Mouse (Mus musculus): ENCODE results near the gene Kcnk2. TPM values are rescaled to one million over a fixed set of nuclear protein-coding genes. Genes with fewer than 3 reads are reported as not detected.

The Kcnk2 gene
- polyA plus RNA-seq, 1 experiment, result 0.05 TPM

- WGBS, result 83% methylated on average over 8 of the region's 8 CpGs
- H3K27ac ChIP-seq (ENCODE audit: insufficient read depth, low read length), result no peak overlapping the region
- H3K27me3 ChIP-seq (ENCODE audit: control insufficient read depth, insufficient read depth, low read length), result no peaks in the 10 kb centered on the region
- H3K4me1 ChIP-seq (ENCODE audit: control insufficient read depth, insufficient read depth, insufficient read length), result no peaks in the 10 kb centered on the region
- H3K36me3 ChIP-seq (ENCODE audit: control insufficient read depth, insufficient read depth, low read length), result no peaks in the 10 kb centered on the region
- no peak for DNase-seq (ENCODE audit: low read depth in 1 of 2, low spot score in 2 of 2)
- TF ChIP-seq CTCF (IDR thresholded peaks at IDR 0.05; ENCODE audit: extremely low read depth, insufficient read depth, insufficient read length, insufficient replicate concordance) (no peak), POLR2A (IDR thresholded peaks at IDR 0.05; ENCODE audit: low read depth, low read length) (no peak)
- H3K4me3 ChIP-seq (ENCODE audit: extremely low read depth, insufficient read depth, insufficient read length), result no peak overlapping the region
Measured at GRCm38 (mm10) chr1:189173479-189173878, 228.6 kb downstream of the Kcnk2 start.

- H3K36me3 ChIP-seq (ENCODE audit: control insufficient read depth, insufficient read depth, low read length), result no peaks in the 10 kb centered on the region
- H3K27me3 ChIP-seq (ENCODE audit: control insufficient read depth, insufficient read depth, low read length), result no peaks in the 10 kb centered on the region
- TF ChIP-seq CTCF (IDR thresholded peaks at IDR 0.05; ENCODE audit: extremely low read depth, insufficient read depth, insufficient read length, insufficient replicate concordance) (no peak), POLR2A (IDR thresholded peaks at IDR 0.05; ENCODE audit: low read depth, low read length) (no peak)
- WGBS, result 28% methylated on average over 4 of the region's 4 CpGs
- no peaks in the 10 kb centered on the region for H3K4me1 ChIP-seq (ENCODE audit: control insufficient read depth, insufficient read depth, insufficient read length)
- H3K4me3 ChIP-seq (ENCODE audit: extremely low read depth, insufficient read depth, insufficient read length), result no peak overlapping the region
- no peak overlapping the region for H3K27ac ChIP-seq (ENCODE audit: insufficient read depth, low read length)
- DNase-seq (ENCODE audit: low read depth in 1 of 2, low spot score in 2 of 2), result peak; percentile 4 to 5
Measured at GRCm38 (mm10) chr1:189171138-189171537, 230.9 kb downstream of the Kcnk2 start.

- Histone ChIP-seq H3K27ac (ENCODE audit: insufficient read depth, low read length) (no peak overlapping the region), H3K4me1 (ENCODE audit: control insufficient read depth, insufficient read depth, insufficient read length) (no peaks in the 10 kb centered on the region), H3K36me3 (ENCODE audit: control insufficient read depth, insufficient read depth, low read length) (no peaks in the 10 kb centered on the region), H3K4me3 (ENCODE audit: extremely low read depth, insufficient read depth, insufficient read length) (no peak overlapping the region), H3K27me3 (ENCODE audit: control insufficient read depth, insufficient read depth, low read length) (no peaks in the 10 kb centered on the region)
- 87% methylated on average over 6 of the region's 6 CpGs for WGBS
- no peak for DNase-seq (ENCODE audit: low read depth in 1 of 2, low spot score in 2 of 2)
- no peak for TF ChIP-seq CTCF (IDR thresholded peaks at IDR 0.05; ENCODE audit: extremely low read depth, insufficient read depth, insufficient read length, insufficient replicate concordance)
- TF ChIP-seq POLR2A (IDR thresholded peaks at IDR 0.05; ENCODE audit: low read depth, low read length), result no peak
Measured at GRCm38 (mm10) chr1:189165756-189166155, 236.3 kb downstream of the Kcnk2 start.

- no peak for DNase-seq (ENCODE audit: low read depth in 1 of 2, low spot score in 2 of 2)
- Histone ChIP-seq H3K4me1 (ENCODE audit: control insufficient read depth, insufficient read depth, insufficient read length) (no peaks in the 10 kb centered on the region), H3K36me3 (ENCODE audit: control insufficient read depth, insufficient read depth, low read length) (no peaks in the 10 kb centered on the region), H3K4me3 (ENCODE audit: extremely low read depth, insufficient read depth, insufficient read length) (no peak overlapping the region), H3K27ac (ENCODE audit: insufficient read depth, low read length) (no peak overlapping the region), H3K27me3 (ENCODE audit: control insufficient read depth, insufficient read depth, low read length) (no peaks in the 10 kb centered on the region)
- TF ChIP-seq POLR2A (IDR thresholded peaks at IDR 0.05; ENCODE audit: low read depth, low read length) (no peak), CTCF (IDR thresholded peaks at IDR 0.05; ENCODE audit: extremely low read depth, insufficient read depth, insufficient read length, insufficient replicate concordance) (no peak)
- 53% methylated on average over 6 of the region's 6 CpGs for WGBS
Measured at GRCm38 (mm10) chr1:189165141-189165540, 236.9 kb downstream of the Kcnk2 start.

GRCm38 (mm10) chr1:189164721-189165120, 237.4 kb downstream of the Kcnk2 start:
- TF ChIP-seq POLR2A (IDR thresholded peaks at IDR 0.05; ENCODE audit: low read depth, low read length) (no peak), CTCF (IDR thresholded peaks at IDR 0.05; ENCODE audit: extremely low read depth, insufficient read depth, insufficient read length, insufficient replicate concordance) (no peak)
- DNase-seq (ENCODE audit: low read depth in 1 of 2, low spot score in 2 of 2), result no peak
- WGBS, result 82% methylated on average over 4 of the region's 4 CpGs
- H3K27ac ChIP-seq (ENCODE audit: insufficient read depth, low read length), result no peak overlapping the region
- H3K4me3 ChIP-seq (ENCODE audit: extremely low read depth, insufficient read depth, insufficient read length), result no peak overlapping the region
- no peaks in the 10 kb centered on the region for H3K36me3 ChIP-seq (ENCODE audit: control insufficient read depth, insufficient read depth, low read length)
- no peaks in the 10 kb centered on the region for H3K27me3 ChIP-seq (ENCODE audit: control insufficient read depth, insufficient read depth, low read length)
- H3K4me1 ChIP-seq (ENCODE audit: control insufficient read depth, insufficient read depth, insufficient read length), result no peaks in the 10 kb centered on the region

- H3K36me3 ChIP-seq (ENCODE audit: control insufficient read depth, insufficient read depth, low read length), result no peaks in the 10 kb centered on the region
- no peaks in the 10 kb centered on the region for H3K4me1 ChIP-seq (ENCODE audit: control insufficient read depth, insufficient read depth, insufficient read length)
- H3K27ac ChIP-seq (ENCODE audit: insufficient read depth, low read length), result no peak overlapping the region
- no peak overlapping the region for H3K4me3 ChIP-seq (ENCODE audit: extremely low read depth, insufficient read depth, insufficient read length)
- TF ChIP-seq CTCF (IDR thresholded peaks at IDR 0.05; ENCODE audit: extremely low read depth, insufficient read depth, insufficient read length, insufficient replicate concordance), result no peak
- TF ChIP-seq POLR2A (IDR thresholded peaks at IDR 0.05; ENCODE audit: low read depth, low read length), result no peak
- H3K27me3 ChIP-seq (ENCODE audit: control insufficient read depth, insufficient read depth, low read length), result no peaks in the 10 kb centered on the region
- DNase-seq (ENCODE audit: low read depth in 1 of 2, low spot score in 2 of 2), result no peak
- WGBS, result 87% methylated on average over 2 of the region's 2 CpGs
Measured at GRCm38 (mm10) chr1:189164241-189164640, 237.8 kb downstream of the Kcnk2 start.
